Mouse (Mus musculus): ENCODE results near the gene Baiap2.

The Baiap2 gene

GRCm38 (mm10) chr11:119942727-119943427 is at the start of gene Baiap2:
Gene Baiap2, plus strand, starts transcription at chr11:119942763.
- peak; percentile 99 to 100 for DNase-seq

GRCm38 (mm10) chr11:119893667-119894236 is 48.8 kb upstream of the Baiap2 start:
- no peak for DNase-seq

GRCm38 (mm10) chr11:119894634-119895033 is 47.9 kb upstream of the Baiap2 start:
- no peak for DNase-seq

- DNase-seq, result no peak
Observed at GRCm38 (mm10) chr11:119897041-119897440, 45.5 kb upstream of the Baiap2 start.

- no peak for DNase-seq
Observed at GRCm38 (mm10) chr11:119898976-119899375, 43.6 kb upstream of the Baiap2 start.

- DNase-seq, result no peak
Observed at GRCm38 (mm10) chr11:119901174-119901573, 41.4 kb upstream of the Baiap2 start.

- no peak for DNase-seq
Observed at GRCm38 (mm10) chr11:119902891-119903290, 39.7 kb upstream of the Baiap2 start.

GRCm38 (mm10) chr11:119904621-119905286 is 37.8 kb upstream of the Baiap2 start:
- peak; percentile 83 to 89 for DNase-seq

GRCm38 (mm10) chr11:119905794-119906193 is 36.8 kb upstream of the Baiap2 start:
- peak; percentile 80 to 83 for DNase-seq

GRCm38 (mm10) chr11:119907006-119907650 is 35.4 kb upstream of the Baiap2 start:
- DNase-seq, result no peak

- no peak for DNase-seq
Observed at GRCm38 (mm10) chr11:119907711-119908110, 34.9 kb upstream of the Baiap2 start.

- peak; percentile 80 to 85 for DNase-seq
Observed at GRCm38 (mm10) chr11:119909436-119909835, 33.1 kb upstream of the Baiap2 start.

GRCm38 (mm10) chr11:119912845-119913244 is 29.7 kb upstream of the Baiap2 start:
- DNase-seq, result no peak

GRCm38 (mm10) chr11:119913291-119913934 is 29.1 kb upstream of the Baiap2 start, which contains the start of gene Chmp6:
Gene Chmp6, plus strand, starts transcription at chr11:119913441.
- DNase-seq, result peak; percentile 98

GRCm38 (mm10) chr11:119913935-119914314 is 28.6 kb upstream of the Baiap2 start:
- no peak for DNase-seq

- no peak for DNase-seq
Observed at GRCm38 (mm10) chr11:119914381-119914780, 28.2 kb upstream of the Baiap2 start.

- no peak for DNase-seq
Observed at GRCm38 (mm10) chr11:119915666-119916065, 26.9 kb upstream of the Baiap2 start.

- no peak for DNase-seq
Observed at GRCm38 (mm10) chr11:119916102-119916790, 26.3 kb upstream of the Baiap2 start.

GRCm38 (mm10) chr11:119916834-119917469 is 25.6 kb upstream of the Baiap2 start:
- DNase-seq, result no peak

- DNase-seq, result no peak
Observed at GRCm38 (mm10) chr11:119918521-119918920, 24.0 kb upstream of the Baiap2 start.

- no peak for DNase-seq
Observed at GRCm38 (mm10) chr11:119919432-119919831, 23.1 kb upstream of the Baiap2 start.

GRCm38 (mm10) chr11:119919897-119920296 is 22.7 kb upstream of the Baiap2 start:
- peak; percentile 81 to 88 for DNase-seq
